Mouse (Mus musculus) intestine, embryonic 15.5 days (tissue): ENCODE measurements around the gene Chchd1. TPM values are rescaled to one million over a fixed set of nuclear protein-coding genes. Genes with fewer than 3 reads are reported as not detected.

Experiments
- ATAC-seq: fragments of 200-750 bp; cut with Nextera tagmentation; 2 replicates; pipeline ENCODE4 v1.8.0; 2017; ENCODE audit warnings: moderate TSS enrichment, moderate library complexity
- H3K27ac ChIP-seq: fragments of 300-500 bp; sonication (generic); 2 replicates; pipeline ENCODE4 v1.5.1; 2015; ENCODE audit warnings: mild to moderate bottlenecking, inconsistent platforms
- H3K27me3 ChIP-seq: fragments of 300-500 bp; sonication (generic); replicated peaks from 2 replicates; pipeline ENCODE4 v1.6.1; 2015; ENCODE audit warnings: inconsistent platforms
- H3K36me3 ChIP-seq: fragments of 300-500 bp; sonication (generic); 2 replicates; pipeline ENCODE4 v1.6.1; 2015; ENCODE audit warnings: inconsistent platforms
- H3K4me1 ChIP-seq: fragments of 300-500 bp; sonication (generic); replicated peaks from 2 replicates; pipeline ENCODE4 v1.6.1; 2015; ENCODE audit warnings: inconsistent platforms
- H3K4me2 ChIP-seq: fragments of 300-500 bp; sonication (generic); replicated peaks from 2 replicates; pipeline ENCODE4 v1.6.1; 2015; ENCODE audit warnings: mild to moderate bottlenecking, inconsistent platforms
- H3K4me3 ChIP-seq: fragments of 300-500 bp; sonication (generic); replicated peaks from 2 replicates; pipeline ENCODE4 v1.5.1; 2015; ENCODE audit warnings: inconsistent platforms
- H3K9ac ChIP-seq: fragments of 300-500 bp; sonication (generic); 2 replicates; pipeline ENCODE4 v1.6.1; 2015; ENCODE audit warnings: inconsistent platforms
- H3K9me3 ChIP-seq: fragments of 300-500 bp; sonication (generic); 2 replicates; pipeline ENCODE4 v1.6.1; 2016; ENCODE audit warnings: inconsistent platforms
- WGBS: fragments of 180-500 bp; shearing (Covaris S2); methylation state at CpG from one replicate; pipeline ENCODE4 v1.1.7; 2015; 5-methylcytosine and 5-hydroxymethylcytosine counted together
- polyA plus RNA-seq: library from polyadenylated mRNA; unstranded; fragments of >200 nt; fragmentation: Nextera tagmentation; extraction: Ambion mirVana; gene quantifications from 2 replicates; pipeline ENCODE4 v1.2.1, GENCODE M21; 2015

Chchd1 gene
- polyA plus RNA-seq, 1 experiment from 2014 or later, result 227 TPM

GRCm38 (mm10) chr14:20664436-20664835 lies 38.4 kb upstream of the Chchd1 start:
- Histone ChIP-seq H3K27ac (no peak overlapping the region), H3K9me3 (no peaks in the 10 kb centered on the region), H3K27me3 (no peaks in the 10 kb centered on the region), H3K9ac (no peak overlapping the region), H3K36me3 (no peaks in the 10 kb centered on the region), H3K4me2 (no peak overlapping the region), H3K4me1 (peaks cover 19% of the 10 kb centered on the region; the same call in 1 of the 2 replicates), H3K4me3 (no peak overlapping the region)
- no peak for ATAC-seq
- WGBS, result 58% methylated on average over 3 of the region's 3 CpGs

DNA sequence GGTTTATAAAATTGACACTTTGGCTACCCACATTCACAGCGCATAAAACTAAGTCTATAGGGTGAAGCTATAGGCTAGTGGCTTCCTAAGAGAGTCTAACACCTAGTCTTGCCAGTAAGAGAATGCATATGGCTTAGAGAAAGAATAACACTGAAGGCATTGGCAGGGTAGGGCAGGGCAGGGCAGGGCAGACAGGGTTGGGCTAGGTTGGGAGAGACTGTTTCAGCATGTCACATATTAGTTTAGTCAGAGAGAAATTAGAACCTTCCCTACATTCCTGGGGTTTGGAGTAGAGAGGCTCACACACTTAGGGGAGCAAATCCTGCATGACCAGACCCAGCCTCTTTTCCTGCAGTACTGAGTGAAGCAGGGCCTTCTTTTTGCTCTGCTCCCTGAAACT lies 35.3 kb upstream of the Chchd1 start:
- 62% methylated on average over 1 of the region's 1 CpGs for WGBS
- H3K27me3 ChIP-seq, result no peaks in the 10 kb centered on the region
- H3K9ac ChIP-seq, result no peak overlapping the region
- no peak overlapping the region for H3K4me3 ChIP-seq
- H3K27ac ChIP-seq, result no peak overlapping the region
- no peak overlapping the region for H3K4me2 ChIP-seq
- no peaks in the 10 kb centered on the region for H3K9me3 ChIP-seq
- no peaks in the 10 kb centered on the region for H3K36me3 ChIP-seq
- H3K4me1 ChIP-seq, result peaks cover 3% of the 10 kb centered on the region; the same call in 1 of the 2 replicates
- ATAC-seq, result no peak

- Histone ChIP-seq H3K36me3 (no peaks in the 10 kb centered on the region), H3K9me3 (no peaks in the 10 kb centered on the region), H3K4me2 (no peak within 1 kb of the TSS), H3K27me3 (no peaks in the 10 kb centered on the region), H3K9ac (no peak within 1 kb of the TSS), H3K27ac (no peak within 1 kb of the TSS), H3K4me1 (0 out of 2 replicates have a peak, but pooled peaks cover 2% of the 10 kb centered on the region), H3K4me3 (no peak within 1 kb of the TSS)
- ATAC-seq, result peak; percentile 48
- WGBS, result 75% methylated on average over 8 of the region's 8 CpGs
These were observed 34.5 kb upstream of the Chchd1 start, which contains the start of gene Synpo2l for GRCm38 (mm10) chr14:20668154-20668810. TSS of gene Synpo2l (minus strand) at chr14:20668354.

DNA sequence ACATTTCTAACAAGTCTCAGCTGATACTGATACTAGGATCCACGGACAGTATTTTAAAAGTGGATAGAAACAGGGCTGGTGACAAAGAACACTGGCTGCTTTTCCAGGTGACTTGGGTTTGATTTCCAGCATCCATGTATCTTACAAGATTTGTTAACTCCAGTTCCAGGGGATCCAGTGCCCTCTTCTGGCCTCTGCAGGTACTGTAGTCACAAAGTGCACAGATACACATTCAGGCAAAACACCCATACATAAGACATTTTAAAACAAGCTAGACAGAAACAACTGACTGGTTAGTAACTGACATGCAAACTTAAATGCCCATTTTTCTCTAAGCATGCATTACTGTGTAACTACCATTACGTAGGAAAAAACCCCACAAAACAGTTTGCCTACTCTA lies 29.8 kb upstream of the Chchd1 start:
- H3K4me2 ChIP-seq, result no peak overlapping the region
- H3K36me3 ChIP-seq, result peaks cover 10% of the 10 kb centered on the region
- ATAC-seq, result no peak
- 89% methylated on average over 2 of the region's 2 CpGs for WGBS
- no peak overlapping the region for H3K4me3 ChIP-seq
- H3K4me1 ChIP-seq, result 0 out of 2 replicates have a peak, but pooled peaks cover 10% of the 10 kb centered on the region
- no peaks in the 10 kb centered on the region for H3K9me3 ChIP-seq
- no peak overlapping the region for H3K9ac ChIP-seq
- no peak overlapping the region for H3K27ac ChIP-seq
- H3K27me3 ChIP-seq, result no peaks in the 10 kb centered on the region

GRCm38 (mm10) chr14:20673735-20674063 lies 29.1 kb upstream of the Chchd1 start:
- peak; percentile 83 for ATAC-seq
- peaks cover 12% of the 10 kb centered on the region for H3K36me3 ChIP-seq
- H3K4me1 ChIP-seq, result 0 out of 2 replicates have a peak, but pooled peaks cover 8% of the 10 kb centered on the region
- H3K4me2 ChIP-seq, result peak overlapping the region; percentile 60
- H3K4me3 ChIP-seq, result peak overlapping the region; percentile 80
- H3K27me3 ChIP-seq, result no peaks in the 10 kb centered on the region
- peak overlapping the region; percentile 97 for H3K27ac ChIP-seq
- WGBS, result 9% methylated on average over 13 of the region's 13 CpGs
- no peak overlapping the region for H3K9ac ChIP-seq
- no peaks in the 10 kb centered on the region for H3K9me3 ChIP-seq

DNA sequence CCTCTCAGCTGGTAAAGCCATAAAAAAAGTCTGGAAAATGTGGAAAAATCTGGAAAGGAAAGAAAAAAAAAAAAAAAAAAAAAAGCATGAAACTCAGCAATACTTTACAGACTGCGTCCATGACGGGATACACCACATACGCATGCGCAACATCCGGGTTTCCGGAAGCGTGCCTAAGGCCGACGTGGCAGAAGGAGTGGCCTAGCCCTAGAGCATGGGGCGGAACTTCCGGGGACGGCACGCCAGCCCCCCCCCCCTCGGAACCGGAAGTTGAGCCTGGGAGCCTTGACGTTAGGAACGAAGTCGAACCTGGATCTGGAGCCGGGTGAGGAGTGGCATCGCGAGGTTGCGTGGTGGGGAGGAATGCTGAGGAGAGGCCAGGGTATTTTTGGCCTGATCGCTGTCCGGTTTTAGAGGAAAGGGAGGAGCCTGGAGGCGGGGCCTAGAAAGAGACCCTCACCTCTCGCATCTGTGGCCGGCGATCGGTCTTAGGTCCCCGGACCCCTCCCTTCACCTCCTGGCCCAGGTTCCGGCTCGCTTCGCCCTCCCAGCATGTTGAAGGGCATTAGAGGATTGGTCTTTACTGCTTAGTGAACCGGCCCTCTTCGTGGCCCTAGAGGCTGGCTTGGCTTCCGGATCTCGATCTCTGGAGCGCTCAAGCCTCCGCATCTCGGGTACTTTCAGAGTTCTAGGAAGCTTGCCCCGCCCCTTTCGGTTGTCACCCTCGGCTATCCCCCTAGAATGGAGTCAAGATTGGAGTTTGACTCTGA lies 28.6 kb upstream of the Chchd1 start, which contains the start of gene Sec24c:
Gene Sec24c (plus strand): TSS at position 245 of the 770 bp plus-strand sequence.
- peak within 1 kb of the TSS; percentile 82 for H3K9ac ChIP-seq
- H3K36me3 ChIP-seq, result peaks cover 17% of the 10 kb centered on the region
- peak within 1 kb of the TSS; percentile 80 for H3K4me3 ChIP-seq
- peak within 1 kb of the TSS; percentile 73 for H3K4me2 ChIP-seq
- H3K9me3 ChIP-seq, result no peaks in the 10 kb centered on the region
- ATAC-seq, result peak; percentile 97
- under 1% methylated on average over 43 of the region's 43 CpGs for WGBS
- 0 out of 2 replicates have a peak, but pooled peaks cover 8% of the 10 kb centered on the region for H3K4me1 ChIP-seq
- H3K27me3 ChIP-seq, result no peaks in the 10 kb centered on the region
- peak within 1 kb of the TSS; percentile 97 for H3K27ac ChIP-seq

DNA sequence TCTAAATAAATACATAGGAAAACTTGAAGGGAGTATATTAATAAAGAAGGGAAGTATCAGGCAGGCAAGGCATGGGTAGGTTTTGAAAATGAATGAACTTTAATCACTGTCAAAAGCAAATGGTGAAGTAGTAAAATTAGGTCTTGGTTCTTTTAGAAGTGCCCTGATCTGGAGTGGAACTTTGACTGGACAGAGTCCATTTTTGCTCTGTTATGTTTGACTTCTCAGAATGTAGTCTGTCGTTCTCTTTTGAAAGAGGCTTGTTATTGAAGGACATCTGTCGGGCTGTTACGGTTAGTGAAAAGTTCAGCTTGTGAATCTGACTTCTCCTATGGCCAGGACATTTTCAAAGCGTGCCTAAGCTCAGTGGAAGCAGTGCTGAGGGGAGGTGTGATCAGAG lies 24.9 kb upstream of the Chchd1 start:
- Histone ChIP-seq H3K27ac (no peak overlapping the region), H3K4me3 (no peak overlapping the region), H3K36me3 (peaks cover 41% of the 10 kb centered on the region), H3K27me3 (no peaks in the 10 kb centered on the region), H3K4me2 (no peak overlapping the region), H3K4me1 (0 out of 2 replicates have a peak, but pooled peaks cover 8% of the 10 kb centered on the region), H3K9ac (no peak overlapping the region), H3K9me3 (no peaks in the 10 kb centered on the region)
- ATAC-seq, result no peak
- 93% methylated on average over 4 of the region's 4 CpGs for WGBS

GRCm38 (mm10) chr14:20681742-20682141 lies 21.1 kb upstream of the Chchd1 start:
- H3K27me3 ChIP-seq, result no peaks in the 10 kb centered on the region
- H3K4me2 ChIP-seq, result no peak overlapping the region
- no peak for ATAC-seq
- H3K4me3 ChIP-seq, result no peak overlapping the region
- no peak overlapping the region for H3K9ac ChIP-seq
- H3K27ac ChIP-seq, result no peak overlapping the region
- no peaks in the 10 kb centered on the region for H3K9me3 ChIP-seq
- H3K4me1 ChIP-seq, result no peaks in the 10 kb centered on the region
- H3K36me3 ChIP-seq, result peaks cover 69% of the 10 kb centered on the region
- 92% methylated on average over 2 of the region's 2 CpGs for WGBS

DNA sequence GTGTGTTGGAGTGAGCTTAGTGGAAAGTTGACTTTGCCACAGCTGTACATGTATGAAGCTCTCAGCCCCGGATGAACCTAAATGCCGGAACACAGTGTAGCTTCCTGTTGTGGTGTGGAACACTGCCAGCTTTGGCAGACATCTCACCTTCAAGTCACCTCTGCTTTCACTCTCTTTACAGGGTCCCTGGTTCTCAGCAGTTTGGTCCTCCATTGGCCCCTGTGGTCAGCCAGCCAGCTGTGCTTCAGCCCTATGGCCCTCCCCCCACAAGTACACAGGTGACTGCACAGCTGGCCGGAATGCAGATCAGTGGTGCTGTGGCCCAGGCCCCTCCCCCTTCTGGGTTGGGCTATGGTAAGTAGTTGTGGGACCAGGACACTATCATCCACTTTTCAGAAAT lies 20.3 kb upstream of the Chchd1 start:
- no peaks in the 10 kb centered on the region for H3K9me3 ChIP-seq
- no peak overlapping the region for H3K27ac ChIP-seq
- peaks cover 68% of the 10 kb centered on the region for H3K36me3 ChIP-seq
- WGBS, result 61% methylated on average over 3 of the region's 3 CpGs
- peak; percentile 25; the same call in 1 of the 2 replicates for ATAC-seq
- no peak overlapping the region for H3K4me3 ChIP-seq
- H3K4me1 ChIP-seq, result no peaks in the 10 kb centered on the region
- no peak overlapping the region for H3K4me2 ChIP-seq
- no peaks in the 10 kb centered on the region for H3K27me3 ChIP-seq
- H3K9ac ChIP-seq, result no peak overlapping the region

GRCm38 (mm10) chr14:20686576-20686975 lies 16.2 kb upstream of the Chchd1 start:
- Histone ChIP-seq H3K9ac (no peak overlapping the region), H3K27me3 (no peaks in the 10 kb centered on the region), H3K36me3 (peaks cover 76% of the 10 kb centered on the region), H3K4me3 (no peak overlapping the region), H3K4me1 (no peaks in the 10 kb centered on the region), H3K9me3 (no peaks in the 10 kb centered on the region), H3K4me2 (no peak overlapping the region), H3K27ac (no peak overlapping the region)
- no peak for ATAC-seq
- 94% methylated on average over 3 of the region's 3 CpGs for WGBS

- no peak overlapping the region for H3K9ac ChIP-seq
- H3K4me3 ChIP-seq, result no peak overlapping the region
- H3K27me3 ChIP-seq, result no peaks in the 10 kb centered on the region
- 82% methylated on average over 2 of the region's 2 CpGs for WGBS
- ATAC-seq, result no peak
- H3K4me2 ChIP-seq, result no peak overlapping the region
- peaks cover 5% of the 10 kb centered on the region; the same call in 1 of the 2 replicates for H3K4me1 ChIP-seq
- no peak overlapping the region for H3K27ac ChIP-seq
- H3K9me3 ChIP-seq, result no peaks in the 10 kb centered on the region
- H3K36me3 ChIP-seq, result peaks cover 75% of the 10 kb centered on the region
These were observed 13.8 kb upstream of the Chchd1 start for GRCm38 (mm10) chr14:20689009-20689408.

GRCm38 (mm10) chr14:20691772-20692171 lies 11.0 kb upstream of the Chchd1 start:
- Histone ChIP-seq H3K4me3 (no peak overlapping the region), H3K36me3 (peaks cover 50% of the 10 kb centered on the region), H3K4me1 (peaks cover 22% of the 10 kb centered on the region), H3K4me2 (no peak overlapping the region), H3K27me3 (no peaks in the 10 kb centered on the region), H3K9ac (no peak overlapping the region), H3K9me3 (no peaks in the 10 kb centered on the region), H3K27ac (no peak overlapping the region)
- WGBS, result 89% methylated on average over 6 of the region's 6 CpGs
- ATAC-seq, result no peak
